Mouse (Mus musculus): Measurements from ENCODE around the gene Insig2.

Insig2 gene

DNA sequence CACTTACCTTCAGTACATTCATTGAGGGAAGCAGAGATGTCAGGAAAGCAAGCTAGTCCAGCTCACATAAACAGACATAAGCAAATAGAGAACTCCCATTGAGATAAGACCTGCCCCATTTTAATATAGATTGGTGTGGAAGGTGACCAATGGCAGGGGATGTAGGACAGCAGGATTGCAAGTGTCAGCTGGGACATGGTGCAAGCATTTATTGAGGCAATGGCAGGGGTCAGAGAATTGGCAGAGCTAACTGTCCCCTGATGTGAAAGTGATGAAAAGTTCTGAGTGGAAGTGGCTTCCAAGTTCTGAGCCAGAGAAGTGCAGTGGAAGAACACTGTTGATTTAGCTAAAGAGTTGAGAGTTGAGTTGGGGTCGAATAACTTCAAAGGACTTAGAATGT, at the start of gene Insig2:
Gene Insig2, minus strand, starts transcription at position 105 of the 400 bp plus-strand sequence.
- no peak for ATAC-seq (ENCODE audit: low TSS enrichment)

DNA sequence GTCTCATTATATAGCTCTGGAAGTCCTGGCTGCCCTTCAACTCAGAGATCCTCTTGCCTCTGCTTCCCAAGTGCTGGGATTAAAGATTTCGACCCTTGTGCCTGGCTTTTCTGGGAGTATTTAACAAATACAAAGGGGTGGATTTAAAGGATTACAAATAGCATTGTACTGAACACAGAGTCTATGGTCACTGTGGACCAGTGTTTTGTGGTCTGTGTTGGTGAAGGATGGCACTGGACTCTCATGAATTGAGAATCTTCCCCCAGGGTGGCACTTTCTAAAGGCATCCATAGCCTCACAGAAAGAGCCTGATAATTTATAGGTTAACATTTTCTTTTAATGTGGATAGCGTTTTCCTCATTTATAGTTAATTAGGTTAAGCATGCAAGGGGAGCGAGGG, 49.2 kb upstream of the Insig2 start:
- ATAC-seq (ENCODE audit: low TSS enrichment): no peak

DNA sequence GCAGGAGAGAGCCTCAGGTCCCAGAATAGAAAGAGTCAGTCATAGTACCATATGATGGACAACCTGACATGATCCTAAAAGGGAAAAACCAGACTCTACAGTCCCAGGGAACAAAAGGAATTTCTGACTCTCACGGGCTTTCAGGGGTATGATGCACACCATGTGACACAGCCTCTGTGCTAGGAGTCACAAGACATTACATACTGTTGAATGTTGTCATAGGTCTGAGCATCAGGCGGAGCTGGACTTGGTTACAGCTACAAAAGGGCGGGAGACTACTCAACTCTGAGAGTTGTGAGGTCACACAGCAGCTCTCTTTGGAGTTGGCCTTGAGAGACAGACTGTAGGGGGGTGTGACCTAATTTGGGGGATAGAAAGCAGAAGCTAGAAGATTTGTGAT, 47.6 kb upstream of the Insig2 start:
- ATAC-seq (ENCODE audit: low TSS enrichment): no peak

DNA sequence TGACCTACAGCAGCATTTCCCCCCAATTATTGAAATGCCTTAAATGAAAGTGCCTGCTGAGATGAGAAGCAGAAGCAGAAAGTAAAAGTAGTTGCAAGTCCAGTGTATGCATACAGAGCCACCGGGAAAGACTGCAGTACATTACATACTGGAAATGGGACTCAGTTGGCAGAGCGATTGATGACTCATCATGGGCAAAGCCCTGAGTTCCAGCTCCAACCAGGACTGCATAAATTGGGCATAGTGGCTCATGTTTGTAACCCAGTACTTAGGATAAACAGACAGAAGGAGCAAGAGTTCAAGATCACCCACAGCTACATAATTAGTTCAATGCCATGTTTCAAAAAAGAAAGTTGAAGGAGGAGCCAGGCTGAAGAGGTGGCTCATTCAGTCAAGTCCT, 45.5 kb upstream of the Insig2 start:
- no peak for ATAC-seq (ENCODE audit: low TSS enrichment)

DNA sequence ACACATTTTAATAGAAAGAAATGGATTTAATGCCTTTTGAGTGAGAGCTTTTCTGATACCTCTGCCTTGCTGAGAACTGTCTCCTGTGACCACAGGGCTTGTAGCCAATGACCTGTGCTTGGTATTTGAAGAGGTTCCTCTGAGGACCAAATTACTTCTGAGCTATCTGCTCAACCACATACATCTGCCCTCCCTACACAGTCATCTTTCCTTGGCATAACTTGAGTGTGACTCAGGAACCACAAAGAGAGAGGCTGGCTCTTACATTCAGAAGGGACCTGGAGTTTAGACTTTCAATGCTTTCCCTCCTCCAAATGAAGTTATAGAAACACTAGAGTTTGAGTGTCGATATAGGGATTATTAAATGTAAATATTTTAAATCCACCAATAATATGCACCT, 45.0 kb upstream of the Insig2 start:
- ATAC-seq (ENCODE audit: low TSS enrichment): no peak

DNA sequence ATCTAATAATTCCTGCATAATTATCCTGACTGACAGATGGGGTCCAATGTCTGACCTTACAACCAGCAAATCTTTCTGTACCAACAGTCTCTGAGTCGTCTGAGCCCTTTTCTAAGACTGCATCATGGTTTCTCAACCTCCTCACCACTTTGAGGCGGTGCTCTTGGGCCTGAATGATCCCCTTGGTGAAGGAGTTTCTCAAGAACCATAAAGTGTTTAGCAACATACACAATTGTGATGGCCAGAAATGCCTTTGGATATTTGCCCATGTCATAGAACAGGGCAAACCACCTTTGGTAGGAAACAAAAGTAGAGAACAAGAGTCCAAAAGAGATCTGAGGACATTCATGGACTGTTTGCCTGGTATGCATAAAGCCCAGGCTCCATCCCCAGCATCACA, 41.2 kb upstream of the Insig2 start:
- no peak for ATAC-seq (ENCODE audit: low TSS enrichment)

DNA sequence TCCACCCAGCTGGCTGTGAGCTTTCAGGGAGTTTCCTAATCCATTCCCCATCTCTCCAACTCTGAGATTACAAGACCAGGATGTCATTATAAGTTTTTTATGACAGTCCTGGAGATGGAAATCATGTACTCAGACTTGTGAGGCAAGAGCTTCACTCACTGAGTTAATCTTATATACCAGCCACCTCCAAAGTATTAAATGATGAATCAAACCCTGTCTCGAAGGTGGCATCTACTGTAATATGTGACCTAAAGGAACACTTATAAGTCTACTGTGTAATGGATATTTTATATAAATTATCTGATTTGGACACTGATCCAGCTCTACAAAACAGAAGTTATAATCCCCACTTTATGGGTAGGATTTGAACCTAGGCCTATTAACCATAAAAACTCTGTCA, 40.3 kb upstream of the Insig2 start:
- no peak for ATAC-seq (ENCODE audit: low TSS enrichment)

DNA sequence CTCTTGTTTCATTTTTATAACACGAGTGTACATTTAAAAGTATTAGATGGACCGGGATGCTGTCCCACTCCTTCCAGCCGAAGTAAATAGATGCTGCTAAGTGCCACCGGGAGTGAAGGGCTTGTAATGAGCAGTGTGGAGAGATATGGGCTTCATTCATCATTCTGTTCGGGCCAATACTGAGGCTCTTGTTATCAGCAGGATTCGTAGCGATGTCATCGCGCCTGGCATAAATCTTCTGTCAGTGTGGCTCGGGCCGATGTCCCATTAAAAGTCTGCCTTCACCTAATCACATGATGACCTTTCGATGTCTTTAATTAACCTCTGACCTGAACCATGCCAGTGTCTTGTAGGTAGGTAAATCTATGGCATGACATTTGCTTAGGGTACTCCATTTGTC, 39.1 kb upstream of the Insig2 start:
- no peak for ATAC-seq (ENCODE audit: low TSS enrichment)

DNA sequence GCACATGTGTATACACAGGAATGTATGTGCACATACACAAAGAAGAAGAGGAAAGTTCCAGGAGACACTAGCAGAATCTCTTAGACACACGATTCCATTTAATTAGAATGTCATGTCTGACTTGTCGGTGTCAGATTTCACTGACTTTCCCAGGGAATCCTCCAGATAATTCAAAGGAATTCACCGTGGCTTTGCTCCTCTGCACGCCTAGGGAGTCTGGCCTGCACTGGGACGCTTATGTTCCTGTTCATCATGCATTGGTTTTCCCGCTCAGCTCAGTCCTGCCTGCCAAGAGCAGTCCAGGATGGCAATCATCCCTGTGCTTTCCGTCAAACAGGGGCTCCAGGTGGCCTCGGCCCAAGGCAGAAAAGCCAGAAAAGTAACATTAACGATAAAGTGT, 34.9 kb upstream of the Insig2 start:
- no peak for ATAC-seq (ENCODE audit: low TSS enrichment)

DNA sequence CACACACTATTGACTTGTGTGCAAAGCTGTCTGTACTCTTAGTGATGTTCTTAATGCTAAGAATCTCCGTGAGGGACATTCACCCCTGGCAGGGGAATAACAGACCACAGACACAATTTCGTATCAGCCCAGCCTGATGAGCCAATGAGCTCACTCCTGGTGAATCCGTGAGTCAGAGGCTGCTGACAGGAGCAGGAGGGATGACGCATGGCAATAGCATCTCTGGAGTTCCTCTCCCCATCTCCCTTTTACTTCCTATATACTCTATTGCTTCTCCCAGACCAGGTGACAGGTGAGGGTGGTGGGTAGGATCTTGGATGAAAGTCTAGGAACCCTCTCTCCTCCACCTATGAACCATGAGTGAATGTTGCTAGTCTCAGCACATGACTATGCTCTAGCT, 28.2 kb upstream of the Insig2 start:
- ATAC-seq (ENCODE audit: low TSS enrichment): no peak

DNA sequence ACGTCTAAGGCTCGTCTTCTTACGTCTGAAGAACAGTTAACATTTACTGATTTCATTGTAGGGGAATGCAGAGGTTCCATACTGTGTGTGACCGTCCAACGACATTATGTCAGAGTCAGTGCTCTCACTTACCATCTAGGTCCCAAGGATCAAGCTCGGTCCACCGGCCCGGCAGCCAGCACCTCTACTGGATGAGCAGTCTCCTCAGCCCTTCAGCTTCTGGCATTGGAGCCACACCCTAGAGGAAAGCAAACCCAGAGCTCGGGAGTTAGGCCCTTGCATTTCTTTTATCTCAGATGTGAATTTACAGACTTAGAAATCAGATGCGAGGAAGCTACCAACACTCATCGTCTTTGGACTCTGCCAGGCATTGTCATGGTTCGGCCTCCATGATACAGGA, 27.3 kb upstream of the Insig2 start:
- no peak for ATAC-seq (ENCODE audit: low TSS enrichment)

DNA sequence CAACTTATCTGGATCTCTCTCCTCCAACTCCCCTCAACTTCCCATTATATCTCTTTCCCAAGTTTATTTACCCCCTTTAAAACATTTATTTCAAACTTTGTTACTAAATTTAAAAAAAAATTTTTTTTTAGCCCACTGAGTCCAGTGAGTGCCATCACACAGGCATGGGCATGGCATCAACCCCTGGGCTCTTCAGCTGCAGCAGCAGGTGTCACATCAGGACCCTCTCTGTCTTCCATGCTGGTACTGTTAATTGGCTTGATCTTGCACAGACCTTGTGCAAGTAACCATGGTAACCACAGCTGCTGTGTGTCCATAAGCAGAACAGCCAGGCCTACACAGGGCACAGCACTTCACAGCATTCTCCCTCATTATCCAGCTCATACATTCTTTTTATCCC, 21.4 kb upstream of the Insig2 start:
- no peak for ATAC-seq (ENCODE audit: low TSS enrichment)

DNA sequence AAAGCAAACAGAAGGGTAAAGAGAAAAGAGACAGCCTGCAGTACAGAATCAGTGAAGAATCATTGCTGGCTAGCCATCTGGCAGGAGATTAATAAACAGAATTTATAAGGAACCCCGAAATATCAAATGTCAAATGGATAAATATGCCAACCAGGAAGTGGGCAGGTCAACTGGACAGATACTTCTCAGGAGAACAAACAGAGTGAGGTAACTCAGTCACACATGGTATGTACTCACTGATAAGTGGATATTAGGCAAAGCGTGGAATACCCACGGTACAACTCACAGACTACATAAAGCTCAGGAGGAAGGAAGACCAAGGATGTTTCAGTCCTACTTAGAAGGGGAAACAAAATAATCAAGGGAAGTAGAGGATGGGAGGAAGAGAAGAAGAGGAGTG, 18.6 kb upstream of the Insig2 start:
- no peak for ATAC-seq (ENCODE audit: low TSS enrichment)

DNA sequence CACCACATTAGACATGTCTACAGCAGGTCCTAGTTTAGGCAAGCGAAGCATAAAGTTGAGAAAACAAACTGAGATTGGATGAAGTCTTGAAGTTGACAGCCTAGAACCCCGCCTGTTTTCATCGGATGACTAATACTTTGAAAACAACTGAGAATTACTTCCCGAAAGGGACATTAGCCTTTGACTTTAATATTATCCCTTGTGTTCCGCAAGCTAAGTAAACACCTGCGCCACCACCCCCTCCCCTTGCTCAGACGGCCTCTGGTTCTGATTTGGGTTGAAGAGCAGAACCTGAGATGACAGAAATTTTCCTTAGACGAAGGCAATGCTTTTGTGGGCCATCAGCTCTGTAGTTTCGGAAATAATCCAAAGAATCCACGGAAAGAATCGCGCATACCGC, 18.2 kb upstream of the Insig2 start:
- no peak for ATAC-seq (ENCODE audit: low TSS enrichment)

DNA sequence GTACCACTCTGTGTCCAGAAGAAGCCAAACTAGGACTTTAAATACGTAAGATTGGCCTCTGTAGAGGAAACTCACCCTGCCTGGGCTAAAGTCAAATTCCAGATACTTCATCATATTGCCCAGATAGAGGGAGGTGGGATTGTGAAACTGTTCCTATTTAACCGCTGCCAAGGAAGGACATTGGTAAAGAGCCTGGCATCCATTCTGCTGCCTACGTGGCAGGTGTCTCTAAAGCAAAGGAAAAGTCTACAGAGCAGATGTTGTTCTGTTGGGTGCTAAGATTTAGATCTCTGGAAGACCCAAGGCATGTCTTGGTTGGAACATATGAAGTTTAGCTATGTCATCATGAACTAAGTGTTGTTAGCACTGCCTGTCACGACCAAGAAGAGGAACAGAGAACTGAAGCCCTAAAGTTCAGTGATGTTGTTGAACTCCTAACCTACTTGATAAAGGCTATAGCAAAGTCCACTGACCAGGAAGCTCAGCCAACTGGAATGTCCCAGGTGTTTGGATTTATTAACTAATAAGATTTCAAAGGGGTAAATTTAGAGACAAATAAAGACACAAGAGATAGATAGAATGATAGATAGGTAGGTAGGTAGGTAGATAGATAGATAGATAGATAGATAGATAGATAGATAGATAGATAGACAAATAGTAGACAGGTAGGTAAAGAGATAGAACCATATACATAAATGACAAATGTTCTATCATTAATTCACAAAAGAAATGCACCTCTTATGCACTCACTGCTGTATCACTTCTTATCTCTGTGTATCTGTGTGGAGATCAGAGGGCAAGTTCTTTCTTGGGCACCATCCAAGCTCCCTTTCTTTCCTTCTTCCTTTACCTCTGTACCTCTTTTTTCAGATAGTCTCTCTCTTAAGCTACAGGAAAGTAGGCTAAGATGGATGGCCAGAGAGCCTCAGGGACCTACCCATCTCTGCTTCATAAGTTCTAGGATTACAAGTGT, 16.8 kb upstream of the Insig2 start:
- ATAC-seq (ENCODE audit: low TSS enrichment): no peak

DNA sequence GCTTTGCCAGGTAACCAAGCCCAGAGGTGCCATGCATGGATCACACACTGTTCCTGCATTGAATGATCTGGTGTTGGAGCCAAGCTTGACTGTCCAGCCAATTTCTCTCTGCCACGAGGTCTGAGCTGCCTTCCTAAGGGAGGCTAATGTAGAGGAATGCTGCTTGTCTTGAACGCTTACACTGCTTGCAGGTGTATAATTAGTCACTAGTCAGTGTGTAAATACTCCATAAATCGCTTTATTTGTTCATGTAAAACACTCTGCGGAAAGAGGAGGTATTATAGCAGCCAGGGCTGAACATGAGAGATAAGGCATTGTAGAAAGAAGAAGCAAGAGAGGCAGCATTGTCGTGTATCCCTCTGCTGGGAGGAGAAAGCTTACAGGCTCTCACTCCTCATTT, 11.6 kb upstream of the Insig2 start:
- no peak for ATAC-seq (ENCODE audit: low TSS enrichment)

DNA sequence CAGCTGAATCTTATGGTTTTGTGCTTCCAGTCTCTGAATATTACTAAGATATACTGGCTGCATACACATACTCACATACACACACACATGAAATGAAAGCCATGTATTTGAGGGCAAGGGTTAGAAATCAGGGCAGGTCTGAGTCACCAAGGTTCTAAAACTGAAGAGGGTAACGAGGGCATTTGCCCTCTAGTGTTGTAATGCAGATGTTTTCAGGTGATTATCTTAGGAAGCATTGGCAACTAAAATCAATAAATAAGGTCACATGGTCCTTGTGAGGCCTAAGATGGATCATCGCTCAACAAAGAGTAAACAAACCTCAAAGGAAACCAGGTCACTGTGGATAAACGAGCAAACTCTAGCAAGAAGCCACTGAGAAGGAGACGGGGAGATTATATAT, 3.4 kb upstream of the Insig2 start:
- ATAC-seq (ENCODE audit: low TSS enrichment): no peak

DNA sequence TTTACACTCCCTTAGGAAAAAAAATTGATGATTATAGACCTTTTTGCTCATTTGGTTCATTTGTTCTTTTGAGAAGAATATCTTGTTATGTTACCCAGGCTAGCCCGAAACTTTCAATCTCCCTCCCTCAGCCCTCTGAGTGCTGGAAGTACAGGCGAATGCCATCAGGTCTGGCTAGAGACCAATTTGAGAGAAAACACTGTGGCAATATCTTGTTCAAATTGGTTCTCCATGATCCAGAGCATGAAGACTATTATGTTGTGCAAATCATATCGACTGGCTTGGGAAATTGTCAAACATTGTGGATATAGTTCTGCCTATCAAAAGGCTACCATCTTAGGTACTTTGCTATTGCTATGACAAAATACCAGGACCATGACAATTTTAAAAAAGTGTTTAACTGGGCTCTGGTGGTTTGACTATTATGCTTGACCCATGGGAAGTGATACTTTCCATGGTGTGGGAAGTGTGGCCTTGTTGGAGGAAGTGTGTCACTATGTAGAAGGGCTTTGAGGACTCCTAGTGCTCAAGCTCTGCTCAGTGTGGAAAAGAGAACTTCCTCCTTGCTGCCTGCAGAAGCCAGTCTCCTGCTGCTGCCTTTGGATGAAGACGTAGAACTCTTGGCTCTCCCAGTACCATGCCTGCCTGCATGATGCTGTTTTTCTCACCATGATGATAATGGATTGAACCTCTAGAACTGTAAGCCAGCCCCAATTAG, 1.8 kb upstream of the Insig2 start:
- ATAC-seq (ENCODE audit: low TSS enrichment): no peak

DNA sequence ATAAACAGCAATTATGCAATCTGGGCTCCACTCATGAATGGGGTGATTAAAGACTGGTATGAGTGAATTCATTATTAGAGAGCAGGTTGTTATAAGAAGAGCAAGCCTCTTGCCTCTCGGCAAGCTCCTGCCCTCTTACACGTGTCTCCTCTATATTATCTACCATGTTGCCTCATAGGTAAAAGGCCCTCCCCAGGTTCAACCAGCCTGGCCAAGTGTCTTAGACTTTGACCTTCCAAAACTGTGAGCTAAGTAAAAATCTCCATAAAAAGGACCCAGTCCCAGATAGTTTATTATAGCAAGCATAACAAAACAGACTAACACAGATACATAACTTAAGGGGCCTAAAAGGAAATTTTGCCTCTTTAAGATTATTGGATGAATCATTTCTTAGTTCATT, 1.8 kb downstream of the Insig2 start:
- no peak for ATAC-seq (ENCODE audit: low TSS enrichment)

DNA sequence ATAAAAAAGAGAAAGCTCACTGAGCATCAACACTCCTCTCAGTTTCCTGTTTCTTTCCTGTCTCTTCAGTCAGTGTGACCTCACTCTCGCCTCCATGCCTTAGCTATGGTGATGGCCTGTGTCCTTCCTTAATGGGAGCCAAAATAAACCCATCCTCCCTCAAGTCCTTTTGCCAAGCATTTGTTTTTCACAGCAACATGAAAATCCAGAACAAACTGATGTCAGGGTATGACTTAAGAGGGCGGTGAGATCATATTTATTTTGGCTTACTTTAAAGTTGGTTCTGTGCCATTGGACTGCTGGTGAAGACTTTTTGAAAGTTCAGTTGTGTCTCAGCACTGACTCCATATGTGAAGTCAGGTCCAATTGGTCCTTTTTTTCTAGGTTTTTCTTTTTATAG, 3.0 kb downstream of the Insig2 start:
- ATAC-seq (ENCODE audit: low TSS enrichment): no peak

DNA sequence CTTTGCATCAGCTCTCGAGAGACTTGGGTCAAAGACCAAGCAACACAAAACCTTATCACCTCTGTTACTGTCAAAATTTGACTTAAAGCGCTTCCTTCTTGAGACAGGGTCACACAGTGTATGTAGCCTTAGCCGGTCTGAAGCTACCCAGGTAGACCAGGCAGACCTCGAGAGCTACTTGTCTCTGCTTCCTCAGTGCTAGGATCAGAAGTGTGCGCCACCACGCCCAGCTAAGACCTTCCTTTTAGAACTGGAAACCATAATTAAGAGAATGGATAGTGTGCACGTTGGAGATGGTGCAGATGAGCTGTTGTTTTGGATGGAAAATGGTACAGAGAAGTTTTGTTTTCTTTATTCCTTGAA, 4.2 kb downstream of the Insig2 start:
- ATAC-seq (ENCODE audit: low TSS enrichment): peak; percentile 44

DNA sequence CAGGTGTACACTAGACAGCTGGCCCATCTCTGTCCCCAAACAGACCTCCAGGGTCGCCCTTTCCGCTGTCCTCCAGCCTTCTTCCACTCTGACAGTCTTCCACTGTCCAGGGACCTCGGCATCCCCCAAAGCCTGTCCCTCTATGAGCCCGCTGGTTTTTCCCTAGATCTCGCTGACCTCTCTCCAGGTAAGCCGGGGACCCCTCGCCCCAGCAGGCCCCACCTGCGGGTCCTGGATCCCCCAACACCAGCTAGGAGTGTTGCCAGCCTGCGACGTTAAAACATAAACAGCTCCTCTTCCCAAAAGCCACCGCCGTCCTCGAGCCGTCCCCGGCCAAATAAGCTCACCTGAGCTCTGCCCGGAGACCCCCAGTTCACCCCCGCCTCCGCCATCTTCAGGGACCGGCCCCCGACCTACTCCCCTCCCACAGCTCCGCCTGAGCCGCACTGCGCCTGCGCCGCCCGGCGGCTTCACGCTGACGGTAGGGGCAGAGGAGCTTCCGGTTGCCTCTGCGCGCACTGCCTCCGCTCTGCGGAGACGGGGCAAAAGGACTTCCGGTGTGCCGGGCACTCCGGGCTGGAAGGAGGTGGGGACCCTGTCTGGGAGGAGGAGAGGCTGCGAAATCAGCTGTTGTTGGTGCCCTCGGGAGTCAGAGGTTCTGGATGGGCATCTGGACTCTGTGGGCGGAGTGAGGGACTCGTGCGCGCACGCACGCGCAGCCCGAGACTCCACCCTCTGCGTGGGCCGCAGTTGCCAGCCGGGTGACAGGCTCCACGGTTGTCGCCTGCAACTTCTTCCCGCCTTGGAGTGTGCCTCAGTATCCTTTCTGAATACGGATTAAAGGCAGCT, 4.8 kb downstream of the Insig2 start:
- ATAC-seq (ENCODE audit: low TSS enrichment): peak; percentile 93
